Mouse (Mus musculus) forebrain, embryonic 10.5 days (tissue): ENCODE results near the gene Ntsr1. TPM values are rescaled to one million over a fixed set of nuclear protein-coding genes. Genes with fewer than 3 reads are reported as not detected.

Source experiments
- DNase-seq: peaks from one replicate; pipeline ENCODE4 v3.0.0-alpha.2; 2017; ENCODE audit warnings: low spot score; ENCODE audit errors: extremely low spot score
- H3K27ac ChIP-seq: fragments of 300-500 bp; sonication (generic); 2 replicates; pipeline ENCODE4 v1.5.1; 2016; ENCODE audit warnings: mild to moderate bottlenecking
- H3K27me3 ChIP-seq: fragments of 300-500 bp; sonication (generic); 2 replicates; pipeline ENCODE4 v1.6.1; 2016; ENCODE audit warnings: mild to moderate bottlenecking; ENCODE audit not compliant: poor library complexity, severe bottlenecking
- H3K36me3 ChIP-seq: fragments of 300-500 bp; sonication (generic); replicated peaks from 2 replicates; pipeline ENCODE4 v1.6.1; 2016; ENCODE audit warnings: mild to moderate bottlenecking, moderate library complexity
- H3K4me1 ChIP-seq: fragments of 300-500 bp; sonication (generic); 2 replicates; pipeline ENCODE4 v1.6.1; 2016
- H3K4me3 ChIP-seq: fragments of 300-500 bp; sonication (generic); 2 replicates; pipeline ENCODE4 v1.5.1; 2016; ENCODE audit warnings: mild to moderate bottlenecking, moderate library complexity
- H3K9me3 ChIP-seq: fragments of 300-500 bp; sonication (generic); 2 replicates; pipeline ENCODE4 v1.6.1; 2016; ENCODE audit warnings: mild to moderate bottlenecking, moderate library complexity
- WGBS: fragments of 180-500 bp; shearing (Covaris S2); methylation state at CpG from one replicate; pipeline ENCODE4 v1.1.7; 2016; 5-methylcytosine and 5-hydroxymethylcytosine counted together
- polyA plus RNA-seq: library from polyadenylated mRNA; unstranded; fragments of >200 nt; fragmentation: Nextera tagmentation; extraction: Ambion mirVana; gene quantifications from 2 replicates; pipeline ENCODE4 v1.2.1, GENCODE M21; 2016

The Ntsr1 gene
- polyA plus RNA-seq, 1 experiment from 2014 or later, result not detected

- peak; percentile 54 for DNase-seq
- H3K4me3 ChIP-seq, result no peak overlapping the region
- H3K4me1 ChIP-seq, result peaks cover 20% of the 10 kb centered on the region
- peaks cover 28% of the 10 kb centered on the region for H3K27me3 ChIP-seq
- 42% methylated on average over 7 of the region's 7 CpGs for WGBS
- H3K9me3 ChIP-seq, result no peaks in the 10 kb centered on the region
- H3K27ac ChIP-seq, result no peak overlapping the region
- peaks cover 3% of the 10 kb centered on the region; the same call in 1 of the 2 replicates for H3K36me3 ChIP-seq
These were observed 26.7 kb upstream of the Ntsr1 start for GRCm38 (mm10) chr2:180473080-180473440.

GRCm38 (mm10) chr2:180474864-180475263, 24.9 kb upstream of the Ntsr1 start:
- 92% methylated on average over 3 of the region's 3 CpGs for WGBS
- peaks cover 42% of the 10 kb centered on the region for H3K27me3 ChIP-seq

GRCm38 (mm10) chr2:180482274-180482673, 17.5 kb upstream of the Ntsr1 start:
- Histone ChIP-seq H3K9me3 (no peaks in the 10 kb centered on the region), H3K27me3 (peaks cover 83% of the 10 kb centered on the region), H3K4me3 (peak overlapping the region; percentile 34), H3K36me3 (no peaks in the 10 kb centered on the region), H3K27ac (peak overlapping the region; percentile 27; the same call in 1 of the 2 replicates), H3K4me1 (peaks cover 41% of the 10 kb centered on the region)
- DNase-seq, result no peak
- 12% methylated on average over 16 of the region's 16 CpGs for WGBS

More at GRCm38 (mm10) chr2:180474864-180475263, 24.9 kb upstream of the Ntsr1 start:
- Histone ChIP-seq H3K4me1 (peaks cover 20% of the 10 kb centered on the region), H3K9me3 (no peaks in the 10 kb centered on the region), H3K27ac (no peak overlapping the region), H3K4me3 (no peak overlapping the region), H3K36me3 (no peaks in the 10 kb centered on the region)
- no peak for DNase-seq

- Histone ChIP-seq H3K4me1 (peaks cover 62% of the 10 kb centered on the region), H3K9me3 (no peaks in the 10 kb centered on the region), H3K27me3 (peaks cover 90% of the 10 kb centered on the region), H3K36me3 (no peaks in the 10 kb centered on the region), H3K4me3 (no peak overlapping the region), H3K27ac (peak overlapping the region; percentile 46; the same call in 1 of the 2 replicates)
- WGBS, result 61% methylated on average over 4 of the region's 4 CpGs
- no peak for DNase-seq
These were observed 14.9 kb upstream of the Ntsr1 start for GRCm38 (mm10) chr2:180484882-180485281.

GRCm38 (mm10) chr2:180485306-180485705, 14.5 kb upstream of the Ntsr1 start:
- H3K27ac ChIP-seq, result peak overlapping the region; percentile 46; the same call in 1 of the 2 replicates
- peaks cover 90% of the 10 kb centered on the region for H3K27me3 ChIP-seq
- H3K4me1 ChIP-seq, result peaks cover 62% of the 10 kb centered on the region

GRCm38 (mm10) chr2:180488210-180488751, 11.5 kb upstream of the Ntsr1 start:
- DNase-seq, result peak; percentile 53
- H3K27ac ChIP-seq, result peak overlapping the region; percentile 83
- peaks cover 40% of the 10 kb centered on the region for H3K4me1 ChIP-seq
- H3K27me3 ChIP-seq, result peaks cover 78% of the 10 kb centered on the region
- no peaks in the 10 kb centered on the region for H3K9me3 ChIP-seq
- no peaks in the 10 kb centered on the region for H3K36me3 ChIP-seq
- peak overlapping the region; percentile 43 for H3K4me3 ChIP-seq
- WGBS, result 5% methylated on average over 17 of the region's 17 CpGs

More at GRCm38 (mm10) chr2:180485306-180485705, 14.5 kb upstream of the Ntsr1 start:
- H3K4me3 ChIP-seq, result no peak overlapping the region
- DNase-seq, result no peak
- no peaks in the 10 kb centered on the region for H3K9me3 ChIP-seq
- no peaks in the 10 kb centered on the region for H3K36me3 ChIP-seq
- WGBS, result 64% methylated on average over 3 of the region's 3 CpGs

- H3K4me3 ChIP-seq, result no peak overlapping the region
- WGBS, result 85% methylated on average over 8 of the region's 8 CpGs
- peaks cover 75% of the 10 kb centered on the region for H3K27me3 ChIP-seq
- no peak for DNase-seq
- H3K4me1 ChIP-seq, result peaks cover 35% of the 10 kb centered on the region
- no peaks in the 10 kb centered on the region for H3K9me3 ChIP-seq
- H3K27ac ChIP-seq, result no peak overlapping the region
- no peaks in the 10 kb centered on the region for H3K36me3 ChIP-seq
These were observed 3.9 kb upstream of the Ntsr1 start for GRCm38 (mm10) chr2:180495906-180496305.

- no peaks in the 10 kb centered on the region for H3K9me3 ChIP-seq
- no peak for DNase-seq
- H3K27me3 ChIP-seq, result peaks cover 94% of the 10 kb centered on the region
- WGBS, result 57% methylated on average over 13 of the region's 13 CpGs
- H3K4me1 ChIP-seq, result peaks cover 41% of the 10 kb centered on the region
- no peaks in the 10 kb centered on the region for H3K36me3 ChIP-seq
- H3K27ac ChIP-seq, result no peak overlapping the region
- no peak overlapping the region; the same call in 1 of the 2 replicates for H3K4me3 ChIP-seq
These were observed 950 bp downstream of the Ntsr1 start for GRCm38 (mm10) chr2:180500726-180501125.

GRCm38 (mm10) chr2:180501217-180501967, 1.6 kb downstream of the Ntsr1 start:
- H3K36me3 ChIP-seq, result no peaks in the 10 kb centered on the region
- H3K27ac ChIP-seq, result no peak overlapping the region
- H3K4me1 ChIP-seq, result peaks cover 48% of the 10 kb centered on the region
- H3K9me3 ChIP-seq, result no peaks in the 10 kb centered on the region
- 51% methylated on average over 9 of the region's 9 CpGs for WGBS
- DNase-seq, result no peak
- H3K27me3 ChIP-seq, result peaks cover 94% of the 10 kb centered on the region
- no peak overlapping the region for H3K4me3 ChIP-seq

- H3K27ac ChIP-seq, result peak overlapping the region; percentile 58
- 39% methylated on average over 5 of the region's 5 CpGs for WGBS
- peaks cover 43% of the 10 kb centered on the region for H3K4me1 ChIP-seq
- H3K36me3 ChIP-seq, result no peaks in the 10 kb centered on the region
- peaks cover 92% of the 10 kb centered on the region for H3K27me3 ChIP-seq
- no peaks in the 10 kb centered on the region for H3K9me3 ChIP-seq
- no peak overlapping the region for H3K4me3 ChIP-seq
- DNase-seq, result no peak
These were observed 6.5 kb downstream of the Ntsr1 start for GRCm38 (mm10) chr2:180506281-180506680.

- H3K9me3 ChIP-seq, result no peaks in the 10 kb centered on the region
- peaks cover 92% of the 10 kb centered on the region for H3K27me3 ChIP-seq
- H3K27ac ChIP-seq, result no peak overlapping the region
- H3K36me3 ChIP-seq, result no peaks in the 10 kb centered on the region
- no peak for DNase-seq
- no peak overlapping the region for H3K4me3 ChIP-seq
- 67% methylated on average over 14 of the region's 14 CpGs for WGBS
- peaks cover 60% of the 10 kb centered on the region for H3K4me1 ChIP-seq
These were observed 8.8 kb downstream of the Ntsr1 start for GRCm38 (mm10) chr2:180508455-180509115.

GRCm38 (mm10) chr2:180510867-180511266, 11.1 kb downstream of the Ntsr1 start:
- Histone ChIP-seq H3K4me1 (peaks cover 76% of the 10 kb centered on the region), H3K36me3 (no peaks in the 10 kb centered on the region), H3K27ac (no peak overlapping the region), H3K27me3 (peaks cover 94% of the 10 kb centered on the region), H3K4me3 (no peak overlapping the region), H3K9me3 (no peaks in the 10 kb centered on the region)
- no peak for DNase-seq
- 91% methylated on average over 5 of the region's 5 CpGs for WGBS
